Mouse (Mus musculus): Measurements from ENCODE around the gene Adk. TPM values are rescaled to one million over a fixed set of nuclear protein-coding genes. Genes with fewer than 3 reads are reported as not detected.

Adk gene
- polyA plus RNA-seq, 2 experiments: 56.9 to 180 TPM

GRCm38 (mm10) chr14:21479566-21479965 is 427.2 kb downstream of the Adk start:
- H3K4me3 ChIP-seq (ENCODE audit: insufficient read depth in 1 of 2, low read depth in 2 of 2, low read length in 2 of 2): no peak overlapping the region
- no peak for ATAC-seq (ENCODE audit: insufficient read depth)
- DNase-seq (ENCODE audit: low read depth in 3 of 3, low spot score in 3 of 3): no peak
- no peak overlapping the region for H3K4me2 ChIP-seq (ENCODE audit: low read depth)
- no peaks in the 10 kb centered on the region for H3K4me1 ChIP-seq (replicated peaks; ENCODE audit: control insufficient read depth in 2 of 2, insufficient read depth in 2 of 2, low read length in 1 of 2)
- H3K36me3 ChIP-seq (replicated peaks; ENCODE audit: control insufficient read depth, insufficient read depth, low read depth): no peaks in the 10 kb centered on the region
- H3K27me3 ChIP-seq (ENCODE audit: control insufficient read depth, insufficient read depth, low read length): no peaks in the 10 kb centered on the region
- no peak overlapping the region for H3K9ac ChIP-seq (replicated peaks)
- no peaks in the 10 kb centered on the region for H3K9me3 ChIP-seq (ENCODE audit: control insufficient read depth, low read length)
- H3K27ac ChIP-seq: no peak overlapping the region
- WGBS (ENCODE audit: insufficient replicate concordance): 76% methylated on average over 8 of the region's 8 CpGs
- no peak for TF ChIP-seq CTCF (IDR thresholded peaks at IDR 0.05; ENCODE audit: low read depth)
- no peak for TF ChIP-seq EP300 (IDR thresholded peaks at IDR 0.05; ENCODE audit: low read depth)

- WGBS (ENCODE audit: insufficient replicate concordance): 74% methylated on average over 5 of the region's 5 CpGs
- no peak for ATAC-seq (ENCODE audit: insufficient read depth)
These were observed 427.8 kb downstream of the Adk start for GRCm38 (mm10) chr14:21480191-21480590.

GRCm38 (mm10) chr14:21481231-21481630 is 428.9 kb downstream of the Adk start, which contains the start of gene Kat6b:
Gene Kat6b, plus strand, starts transcription at chr14:21481434.
- DNase-seq (ENCODE audit: low read depth in 3 of 3, low spot score in 3 of 3) (no peak), ATAC-seq (ENCODE audit: insufficient read depth) (no peak)
- whole genome bisulfite sequencing (ENCODE audit: insufficient replicate concordance): 84% methylated on average over 7 of the region's 7 CpGs
- Histone ChIP-seq H3K4me3 (ENCODE audit: insufficient read depth in 1 of 2, low read depth in 2 of 2, low read length in 2 of 2) (no peak within 1 kb of the TSS), H3K36me3 (replicated peaks; ENCODE audit: control insufficient read depth, insufficient read depth, low read depth) (no peaks in the 10 kb centered on the region), H3K27ac (no peak within 1 kb of the TSS), H3K9me3 (ENCODE audit: control insufficient read depth, low read length) (no peaks in the 10 kb centered on the region), H3K4me2 (ENCODE audit: low read depth) (no peak within 1 kb of the TSS), H3K4me1 (replicated peaks; ENCODE audit: control insufficient read depth in 2 of 2, insufficient read depth in 2 of 2, low read length in 1 of 2) (no peaks in the 10 kb centered on the region), H3K27me3 (ENCODE audit: control insufficient read depth, insufficient read depth, low read length) (no peaks in the 10 kb centered on the region), H3K9ac (replicated peaks) (no peak within 1 kb of the TSS)
- TF ChIP-seq EP300 (IDR thresholded peaks at IDR 0.05; ENCODE audit: low read depth) (no peak), CTCF (IDR thresholded peaks at IDR 0.05; ENCODE audit: low read depth) (no peak)

More at GRCm38 (mm10) chr14:21480191-21480590, 427.8 kb downstream of the Adk start:
- H3K4me1 ChIP-seq (replicated peaks; ENCODE audit: control insufficient read depth in 2 of 2, insufficient read depth in 2 of 2, low read length in 1 of 2): no peaks in the 10 kb centered on the region
- H3K4me3 ChIP-seq (ENCODE audit: insufficient read depth in 1 of 2, low read depth in 2 of 2, low read length in 2 of 2): no peak overlapping the region
- H3K36me3 ChIP-seq (replicated peaks; ENCODE audit: control insufficient read depth, insufficient read depth, low read depth): no peaks in the 10 kb centered on the region
- DNase-seq (ENCODE audit: low read depth in 3 of 3, low spot score in 3 of 3): no peak
- no peaks in the 10 kb centered on the region for H3K27me3 ChIP-seq (ENCODE audit: control insufficient read depth, insufficient read depth, low read length)
- H3K27ac ChIP-seq: no peak overlapping the region
- TF ChIP-seq CTCF (IDR thresholded peaks at IDR 0.05; ENCODE audit: low read depth) (no peak), EP300 (IDR thresholded peaks at IDR 0.05; ENCODE audit: low read depth) (no peak)
- H3K9ac ChIP-seq (replicated peaks): no peak overlapping the region
- H3K9me3 ChIP-seq (ENCODE audit: control insufficient read depth, low read length): no peaks in the 10 kb centered on the region
- H3K4me2 ChIP-seq (ENCODE audit: low read depth): no peak overlapping the region

GRCm38 (mm10) chr14:21484199-21484598 is 431.8 kb downstream of the Adk start:
- H3K27me3 ChIP-seq (ENCODE audit: control insufficient read depth, insufficient read depth, low read length): no peaks in the 10 kb centered on the region
- H3K4me1 ChIP-seq (replicated peaks; ENCODE audit: control insufficient read depth in 2 of 2, insufficient read depth in 2 of 2, low read length in 1 of 2): no peaks in the 10 kb centered on the region
- ATAC-seq (ENCODE audit: insufficient read depth): no peak
- H3K9me3 ChIP-seq (ENCODE audit: control insufficient read depth, low read length): no peaks in the 10 kb centered on the region
- no peak for TF ChIP-seq CTCF (IDR thresholded peaks at IDR 0.05; ENCODE audit: low read depth)
- no peak for TF ChIP-seq EP300 (IDR thresholded peaks at IDR 0.05; ENCODE audit: low read depth)
- H3K36me3 ChIP-seq (replicated peaks; ENCODE audit: control insufficient read depth, insufficient read depth, low read depth): no peaks in the 10 kb centered on the region
- no peak overlapping the region for H3K4me3 ChIP-seq (ENCODE audit: insufficient read depth in 1 of 2, low read depth in 2 of 2, low read length in 2 of 2)
- no peak overlapping the region for H3K4me2 ChIP-seq (ENCODE audit: low read depth)
- DNase-seq (ENCODE audit: low read depth in 3 of 3, low spot score in 3 of 3): no peak
- H3K9ac ChIP-seq (replicated peaks): no peak overlapping the region
- H3K27ac ChIP-seq: no peak overlapping the region
- 74% methylated on average over 2 of the region's 2 CpGs for WGBS (ENCODE audit: insufficient replicate concordance)

- H3K36me3 ChIP-seq (replicated peaks; ENCODE audit: control insufficient read depth, insufficient read depth, low read depth): no peaks in the 10 kb centered on the region
- DNase-seq (ENCODE audit: low read depth in 3 of 3, low spot score in 3 of 3) (no peak), ATAC-seq (ENCODE audit: insufficient read depth) (no peak)
- WGBS (ENCODE audit: insufficient replicate concordance): 87% methylated on average over 10 of the region's 10 CpGs
- H3K9ac ChIP-seq (replicated peaks): no peak overlapping the region
- no peaks in the 10 kb centered on the region for H3K4me1 ChIP-seq (replicated peaks; ENCODE audit: control insufficient read depth in 2 of 2, insufficient read depth in 2 of 2, low read length in 1 of 2)
- no peak overlapping the region for H3K4me3 ChIP-seq (ENCODE audit: insufficient read depth in 1 of 2, low read depth in 2 of 2, low read length in 2 of 2)
- H3K9me3 ChIP-seq (ENCODE audit: control insufficient read depth, low read length): no peaks in the 10 kb centered on the region
- no peak for TF ChIP-seq EP300 (IDR thresholded peaks at IDR 0.05; ENCODE audit: low read depth)
- no peak for TF ChIP-seq CTCF (IDR thresholded peaks at IDR 0.05; ENCODE audit: low read depth)
- H3K27ac ChIP-seq: no peak overlapping the region
- no peak overlapping the region for H3K4me2 ChIP-seq (ENCODE audit: low read depth)
- H3K27me3 ChIP-seq (ENCODE audit: control insufficient read depth, insufficient read depth, low read length): no peaks in the 10 kb centered on the region
These were observed 432.3 kb downstream of the Adk start for GRCm38 (mm10) chr14:21484693-21485092.

All from liver, embryonic 14.5 days (tissue).